Mouse (Mus musculus) neural tube, embryonic 10.5 days (tissue): ENCODE results near the gene Pef1.

Experiments
- DNase-seq: peaks from one replicate; pipeline ENCODE4 v3.0.0-alpha.2; 2017; ENCODE audit warnings: low spot score; ENCODE audit errors: extremely low spot score

Pef1 gene

GRCm38 (mm10) chr4:130138441-130139213 is 36.3 kb downstream of the Pef1 start:
- DNase-seq = peak; percentile 86

- DNase-seq = no peak
Measured at GRCm38 (mm10) chr4:130139214-130139492, 36.8 kb downstream of the Pef1 start, which contains the start of gene Hcrtr1. Hcrtr1 (minus strand) TSS chr4:130139359.

GRCm38 (mm10) chr4:130140992-130141402 is 38.6 kb downstream of the Pef1 start:
- DNase-seq = no peak

- no peak for DNase-seq
Measured at GRCm38 (mm10) chr4:130141786-130142185, 39.4 kb downstream of the Pef1 start.

- DNase-seq = no peak
Measured at GRCm38 (mm10) chr4:130148405-130148804, 46.0 kb downstream of the Pef1 start.

- no peak for DNase-seq
Measured at GRCm38 (mm10) chr4:130154250-130154649, 51.9 kb downstream of the Pef1 start.

- DNase-seq = no peak
Measured at GRCm38 (mm10) chr4:130156812-130157371, 54.5 kb downstream of the Pef1 start.

- no peak for DNase-seq
Measured at GRCm38 (mm10) chr4:130161349-130161748, 59.0 kb downstream of the Pef1 start.

GRCm38 (mm10) chr4:130163391-130163861 is 61.1 kb downstream of the Pef1 start:
- DNase-seq = peak; percentile 42

GRCm38 (mm10) chr4:130164121-130164520 is 61.8 kb downstream of the Pef1 start:
- no peak for DNase-seq

GRCm38 (mm10) chr4:130166061-130166460 is 63.7 kb downstream of the Pef1 start:
- no peak for DNase-seq

- DNase-seq = no peak
Measured at GRCm38 (mm10) chr4:130166592-130166991, 64.2 kb downstream of the Pef1 start.

- no peak for DNase-seq
Measured at GRCm38 (mm10) chr4:130167321-130167720, 65.0 kb downstream of the Pef1 start.

- no peak for DNase-seq
Measured at GRCm38 (mm10) chr4:130167814-130168213, 65.5 kb downstream of the Pef1 start.

GRCm38 (mm10) chr4:130168280-130169183 is 66.2 kb downstream of the Pef1 start:
- peak; percentile 40 for DNase-seq

- no peak for DNase-seq
Measured at GRCm38 (mm10) chr4:130169411-130169971, 67.1 kb downstream of the Pef1 start.

- DNase-seq = no peak
Measured at GRCm38 (mm10) chr4:130170362-130170761, 68.0 kb downstream of the Pef1 start.

- no peak for DNase-seq
Measured at GRCm38 (mm10) chr4:130171951-130172765, 69.8 kb downstream of the Pef1 start.

GRCm38 (mm10) chr4:130173060-130173822 is 70.9 kb downstream of the Pef1 start:
- DNase-seq = no peak

GRCm38 (mm10) chr4:130173911-130174311 is 71.6 kb downstream of the Pef1 start:
- no peak for DNase-seq
